In genomic region chr1:136502936-136503335, GRCm38 (mm10) we compare ENCODE assay signal across 21 mouse cellular contexts. TPM values are rescaled to one million over a fixed set of nuclear protein-coding genes. Genes with fewer than 3 reads are reported as not detected.
"Had no signal": no experiment of that assay in that cellular context is flagged by ENCODE, and none has a peak within 500 bp of the region (broad histone marks: within the 10 kb centered on the region; RNA-seq: fewer than 3 reads in every experiment).

No protein-coding gene starts in this region.

- H3K4me1 ChIP-seq: kidney, embryonic 15.5 days; midbrain, embryonic 13.5 days; neural tube, embryonic 13.5 days had no signal

- ATAC-seq: intestine, postnatal 0 days; lung, postnatal 0 days; midbrain, embryonic 13.5 days had no signal

- H3K27me3 ChIP-seq: kidney, embryonic 15.5 days; midbrain, embryonic 13.5 days; neural tube, embryonic 13.5 days had no signal

- DNase-seq: kidney, adult 8-10 months; kidney, postnatal 10 days; kidney, postnatal 36 days; layer of hippocampus, postnatal 36 days; lung, embryonic 14.5 days; right cerebral cortex, adult 18-20 months; right cerebral cortex, postnatal 14 days; right cerebral cortex, postnatal 4 days; thymus, adult 18-20 months; thymus, postnatal 36 days had no signal

- H3K9ac ChIP-seq: kidney, embryonic 15.5 days; lung, embryonic 14.5 days; midbrain, embryonic 13.5 days; neural tube, embryonic 13.5 days had no signal

- H3K9me3 ChIP-seq: kidney, embryonic 15.5 days; midbrain, embryonic 13.5 days; neural tube, embryonic 13.5 days had no signal

- H3K4me3 ChIP-seq: kidney, embryonic 15.5 days; left cerebral cortex, adult 2 months; midbrain, embryonic 13.5 days; myocyte; neural tube, embryonic 13.5 days had no signal

- H3K4me2 ChIP-seq: kidney, embryonic 15.5 days; liver, embryonic 11.5 days; lung, embryonic 14.5 days; midbrain, embryonic 13.5 days; neural tube, embryonic 13.5 days had no signal

- H3K36me3 ChIP-seq: neural tube, embryonic 13.5 days had no signal

- H3K27ac ChIP-seq: kidney, embryonic 15.5 days; left cerebral cortex, adult 2 months; macrophage; midbrain, embryonic 13.5 days; neural tube, embryonic 13.5 days; stomach, postnatal 0 days had no signal

RNA-seq across cellular contexts. Expression of gene Kif14, which starts 36.8 kb away (rescaled TPM):
- total RNA-seq: monocyte, adult 5-6 weeks had no signal
